Mouse (Mus musculus) spleen, postnatal 0 days (tissue): ENCODE measurements around the gene Gm36245. TPM values are rescaled to one million over a fixed set of nuclear protein-coding genes. Genes with fewer than 3 reads are reported as not detected.

ENCODE experiments used
- polyA plus RNA-seq: library from polyadenylated mRNA; unstranded; fragments of >200 nt; fragmentation: Nextera tagmentation; extraction: Ambion mirVana; gene quantifications from 2 replicates; pipeline ENCODE4 v1.2.1, GENCODE M21; 2015

The Gm36245 gene
- not detected in 2 replicates for polyA plus RNA-seq

GRCm38 (mm10) chr15:77598958-77599357 is at the start of gene Gm36245:
Gm36245 (plus strand) TSS chr15:77599258.

GRCm38 (mm10) chr15:77561792-77562191 is 37.3 kb upstream of the Gm36245 start, which contains the start of gene 1700025B11Rik:
1700025B11Rik (minus strand) TSS chr15:77561892.

GRCm38 (mm10) chr15:77595961-77596360 is 3.1 kb upstream of the Gm36245 start, which contains the start of gene Apol10b:
Apol10b (minus strand) TSS chr15:77596125.

GRCm38 (mm10) chr15:77643176-77643575 is 44.1 kb downstream of the Gm36245 start, which contains the start of gene Apol11b:
Apol11b (minus strand) TSS chr15:77643286.

Other genes starting within 250 kb of the Gm36245 start
- gene Apol7a, start 200.1 kb upstream of the Gm36245 start, polyA plus RNA-seq: 0.06 and 0.16 TPM in 2 replicates
- 0.11 and 0.39 TPM in 2 replicates for gene Apol9a, start 188.1 kb upstream of the Gm36245 start, polyA plus RNA-seq
- not detected in 2 replicates for gene Apol7b, start 151.8 kb upstream of the Gm36245 start, polyA plus RNA-seq
- gene Apol10a, start 122.2 kb upstream of the Gm36245 start, polyA plus RNA-seq: 0.16 and 0.17 TPM in 2 replicates
- gene Apol11a, start 91.0 kb upstream of the Gm36245 start, polyA plus RNA-seq: 0.06 and 0.16 TPM in 2 replicates
- gene Apol7c, start 65.9 kb upstream of the Gm36245 start, polyA plus RNA-seq: 0.07 and 0.53 TPM in 2 replicates
- not detected in 2 replicates for gene 1700025B11Rik, start 37.4 kb upstream of the Gm36245 start, polyA plus RNA-seq
- gene Apol10b, start 3.1 kb upstream of the Gm36245 start, polyA plus RNA-seq: 0.17 and 0.28 TPM in 2 replicates
- 7.0 and 10.3 TPM in 2 replicates for gene Apol11b, start 44.0 kb downstream of the Gm36245 start, polyA plus RNA-seq
- gene Apol7e, start 99.6 kb downstream of the Gm36245 start, polyA plus RNA-seq: 0.11 TPM in 1 of 2 replicates, not detected in the other
- 0.20 and 0.51 TPM in 2 replicates for gene Apol9b, start 129.8 kb downstream of the Gm36245 start, polyA plus RNA-seq
- gene Apol8, start 157.7 kb downstream of the Gm36245 start, polyA plus RNA-seq: 16.8 and 24.4 TPM in 2 replicates
- 43.2 and 53.2 TPM in 2 replicates for gene Myh9, start 242.9 kb downstream of the Gm36245 start, polyA plus RNA-seq